Mouse (Mus musculus): ENCODE results near the gene Gsc2. TPM values are rescaled to one million over a fixed set of nuclear protein-coding genes. Genes with fewer than 3 reads are reported as not detected.

Gene Gsc2
- total and polyA plus RNA-seq, 3 experiments = not detected

DNA sequence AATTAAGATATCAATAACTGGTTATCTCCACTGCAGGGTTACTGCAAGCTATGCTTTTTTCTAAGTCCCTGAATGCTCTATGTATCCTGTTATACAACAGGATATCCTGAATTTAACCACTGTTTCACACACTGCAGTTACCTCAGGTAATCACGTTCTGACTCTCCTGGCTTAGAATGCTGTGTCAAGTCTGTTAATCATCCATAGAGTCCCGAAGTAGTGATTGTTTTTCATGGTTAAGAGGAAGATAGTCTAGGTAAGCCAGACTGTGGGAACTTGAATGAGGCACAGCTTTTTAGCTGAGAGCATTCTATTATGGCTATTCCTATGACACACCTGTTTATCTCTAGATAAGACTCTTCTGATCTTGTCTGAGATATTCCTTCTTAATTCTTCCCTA, 49.6 kb downstream of the Gsc2 start:
- H3K4me1 ChIP-seq (ENCODE audit: control insufficient read depth in 1 of 2, insufficient read depth in 2 of 2, low read length in 2 of 2) = peaks cover 3 to 19% of the 10 kb centered on the region in 2 experiments
- H3K79me2 ChIP-seq (ENCODE audit: control insufficient read depth, insufficient read depth, low read length, poor library complexity) = no peaks in the 10 kb centered on the region
- H3K4me3 ChIP-seq (ENCODE audit: control insufficient read depth in 1 of 2, insufficient read depth in 1 of 2, low read depth in 2 of 2, low read length in 2 of 2) = no peak overlapping the region
- no peak overlapping the region for H3K9ac ChIP-seq (ENCODE audit: control insufficient read depth, low read depth, low read length, poor library complexity, severe bottlenecking)
- H3K9me3 ChIP-seq (replicated peaks; ENCODE audit: insufficient read depth, low read length) = no peaks in the 10 kb centered on the region
- no peak overlapping the region for H3K27ac ChIP-seq (ENCODE audit: control insufficient read depth, low read depth, low read length)
- DNase-seq (ENCODE audit: low read depth, low spot score) = no peak
- no peak for TF ChIP-seq ELF1 (IDR thresholded peaks at IDR 0.05; ENCODE audit: low read depth, low read length)
- TF ChIP-seq KAT2A (conservative IDR thresholded peaks at IDR 0.05; ENCODE audit: low read depth, low read length) = no peak
- no peak for TF ChIP-seq GABPA (IDR thresholded peaks at IDR 0.05; ENCODE audit: low read depth, low read length)
- no peak for TF ChIP-seq E2F4 (IDR thresholded peaks at IDR 0.05; ENCODE audit: borderline replicate concordance, low read depth, low read length)
- no peak for TF ChIP-seq TBP (IDR thresholded peaks at IDR 0.05; ENCODE audit: low read depth, low read length)
- no peak for TF ChIP-seq USF2 (IDR thresholded peaks at IDR 0.05; ENCODE audit: borderline replicate concordance in 1 of 2, insufficient read depth in 1 of 2, low read depth in 1 of 2, low read length in 2 of 2)
- no peak for TF ChIP-seq ZC3H11A (IDR thresholded peaks at IDR 0.05; ENCODE audit: low read depth, low read length)
- no peak for TF ChIP-seq JUND (IDR thresholded peaks at IDR 0.05; ENCODE audit: low read depth, low read length)
- no peak for TF ChIP-seq GATA1 (IDR thresholded peaks at IDR 0.05; ENCODE audit: low read depth, low read length)
- no peak for TF ChIP-seq ETS1 (IDR thresholded peaks at IDR 0.05; ENCODE audit: low read depth, low read length)
- TF ChIP-seq MAX (IDR thresholded peaks at IDR 0.05; ENCODE audit: low read length) = no peak
- TF ChIP-seq NRF1 (IDR thresholded peaks at IDR 0.05; ENCODE audit: insufficient read depth, low read depth, low read length, poor library complexity, severe bottlenecking) = no peak
- no peak for TF ChIP-seq MYB (IDR thresholded peaks at IDR 0.05; ENCODE audit: low read depth, low read length)
- H3K36me3 ChIP-seq (ENCODE audit: control insufficient read depth in 1 of 2, insufficient read depth in 2 of 2, low read length in 2 of 2) = peaks cover 9 to 20% of the 10 kb centered on the region in 2 experiments
- no peaks in the 10 kb centered on the region for H3K27me3 ChIP-seq (ENCODE audit: control insufficient read depth in 1 of 2, insufficient read depth in 2 of 2, low read length in 2 of 2)

Other genes starting within 250 kb of the Gsc2 start
- gene Med15, start 182.2 kb downstream of the Gsc2 start, total RNA-seq (2012; rRNA removed) = 25.9 and 27.6 TPM in 2 replicates
- gene Med15, start 182.2 kb downstream of the Gsc2 start, polyA plus RNA-seq (2012; ENCODE audit: insufficient read depth in 1 of 2, insufficient read length in 2 of 2, low read depth in 1 of 2, low replicate concordance in 2 of 2, missing spikeins in 1 of 2) = 10 to 100 TPM in 1 of 2 experiments, not detected in 1; 62.0 TPM
- 93.6 and 97.0 TPM in 2 replicates for gene Klhl22, start 155.4 kb downstream of the Gsc2 start, total RNA-seq (2012; rRNA removed)
- gene Klhl22, start 155.4 kb downstream of the Gsc2 start, polyA plus RNA-seq (2012; ENCODE audit: insufficient read depth in 1 of 2, insufficient read length in 2 of 2, low read depth in 1 of 2, low replicate concordance in 2 of 2, missing spikeins in 1 of 2) = 100 to 1,000 TPM in 1 of 2 experiments, 10 to 100 TPM in 1; 82.4 to 191 TPM
- 0.62 TPM in 2 replicates for gene Scarf2, start 117.8 kb downstream of the Gsc2 start, total RNA-seq (2012; rRNA removed)
- gene Scarf2, start 117.8 kb downstream of the Gsc2 start, polyA plus RNA-seq (2012; ENCODE audit: insufficient read depth in 1 of 2, insufficient read length in 2 of 2, low read depth in 1 of 2, low replicate concordance in 2 of 2, missing spikeins in 1 of 2) = 1 to 10 TPM in 1 of 2 experiments, not detected in 1; 1.2 TPM
- not detected in 2 replicates for gene B830017H08Rik, start 81.9 kb downstream of the Gsc2 start, total RNA-seq (2012; rRNA removed)
- under 1 TPM in 1 of 2 experiments, not detected in 1; 0.06 TPM for gene B830017H08Rik, start 81.9 kb downstream of the Gsc2 start, polyA plus RNA-seq (2012; ENCODE audit: insufficient read depth in 1 of 2, insufficient read length in 2 of 2, low read depth in 1 of 2, low replicate concordance in 2 of 2, missing spikeins in 1 of 2)
- 2.0 and 2.4 TPM in 2 replicates for gene Car15, start 76.7 kb downstream of the Gsc2 start, total RNA-seq (2012; rRNA removed)
- 1 to 10 TPM in 1 of 2 experiments, not detected in 1; 3.6 TPM for gene Car15, start 76.7 kb downstream of the Gsc2 start, polyA plus RNA-seq (2012; ENCODE audit: insufficient read depth in 1 of 2, insufficient read length in 2 of 2, low read depth in 1 of 2, low replicate concordance in 2 of 2, missing spikeins in 1 of 2)
- 0.16 and 0.35 TPM in 2 replicates for gene Gm20518, start 23.4 kb downstream of the Gsc2 start, total RNA-seq (2012; rRNA removed)
- under 1 TPM in 1 of 2 experiments, not detected in 1; 0.53 TPM for gene Gm20518, start 23.4 kb downstream of the Gsc2 start, polyA plus RNA-seq (2012; ENCODE audit: insufficient read depth in 1 of 2, insufficient read length in 2 of 2, low read depth in 1 of 2, low replicate concordance in 2 of 2, missing spikeins in 1 of 2)
- 0.04 TPM in 1 of 2 replicates, not detected in the other for gene Tssk1, start 20.8 kb downstream of the Gsc2 start, total RNA-seq (2012; rRNA removed)
- under 1 TPM in 1 of 2 experiments, not detected in 1; 0.36 TPM for gene Tssk1, start 20.8 kb downstream of the Gsc2 start, polyA plus RNA-seq (2012; ENCODE audit: insufficient read depth in 1 of 2, insufficient read length in 2 of 2, low read depth in 1 of 2, low replicate concordance in 2 of 2, missing spikeins in 1 of 2)
- gene Dgcr2, start 16.5 kb downstream of the Gsc2 start, total RNA-seq (2012; rRNA removed) = 35.1 and 37.1 TPM in 2 replicates
- gene Dgcr2, start 16.5 kb downstream of the Gsc2 start, polyA plus RNA-seq (2012; ENCODE audit: insufficient read depth in 1 of 2, insufficient read length in 2 of 2, low read depth in 1 of 2, low replicate concordance in 2 of 2, missing spikeins in 1 of 2) = 10 to 100 TPM in 1 of 2 experiments, not detected in 1; 53.7 TPM
- 0.10 TPM in 1 of 2 replicates, not detected in the other for gene Tssk2, start 16.4 kb downstream of the Gsc2 start, total RNA-seq (2012; rRNA removed)
- under 1 TPM in 1 of 2 experiments, not detected in 1; 0.24 TPM for gene Tssk2, start 16.4 kb downstream of the Gsc2 start, polyA plus RNA-seq (2012; ENCODE audit: insufficient read depth in 1 of 2, insufficient read length in 2 of 2, low read depth in 1 of 2, low replicate concordance in 2 of 2, missing spikeins in 1 of 2)
- gene Ess2, start 3.7 kb downstream of the Gsc2 start, total RNA-seq (2012; rRNA removed) = 18.5 and 21.7 TPM in 2 replicates
- gene Ess2, start 3.7 kb downstream of the Gsc2 start, polyA plus RNA-seq (2012; ENCODE audit: insufficient read depth in 1 of 2, insufficient read length in 2 of 2, low read depth in 1 of 2, low replicate concordance in 2 of 2, missing spikeins in 1 of 2) = 10 to 100 TPM in 1 of 2 experiments, not detected in 1; 26.8 TPM
- 102 and 114 TPM in 2 replicates for gene Slc25a1, start 13.2 kb upstream of the Gsc2 start, total RNA-seq (2012; rRNA removed)
- 100 to 1,000 TPM in 1 of 2 experiments, not detected in 1; 184 TPM for gene Slc25a1, start 13.2 kb upstream of the Gsc2 start, polyA plus RNA-seq (2012; ENCODE audit: insufficient read depth in 1 of 2, insufficient read length in 2 of 2, low read depth in 1 of 2, low replicate concordance in 2 of 2, missing spikeins in 1 of 2)
- not detected in 2 replicates for gene Vpreb2, start 65.4 kb upstream of the Gsc2 start, total RNA-seq (2012; rRNA removed)
- gene Vpreb2, start 65.4 kb upstream of the Gsc2 start, polyA plus RNA-seq (2012; ENCODE audit: insufficient read depth in 1 of 2, insufficient read length in 2 of 2, low read depth in 1 of 2, low replicate concordance in 2 of 2, missing spikeins in 1 of 2) = not detected
- 64.1 and 66.8 TPM in 2 replicates for gene Dgcr6, start 137.8 kb upstream of the Gsc2 start, total RNA-seq (2012; rRNA removed)
- 100 to 1,000 TPM in 1 of 2 experiments, not detected in 1; 133 TPM for gene Dgcr6, start 137.8 kb upstream of the Gsc2 start, polyA plus RNA-seq (2012; ENCODE audit: insufficient read depth in 1 of 2, insufficient read length in 2 of 2, low read depth in 1 of 2, low replicate concordance in 2 of 2, missing spikeins in 1 of 2)
- gene Prodh, start 175.1 kb upstream of the Gsc2 start, total RNA-seq (2012; rRNA removed) = 40.2 and 43.3 TPM in 2 replicates
- gene Prodh, start 175.1 kb upstream of the Gsc2 start, polyA plus RNA-seq (2012; ENCODE audit: insufficient read depth in 1 of 2, insufficient read length in 2 of 2, low read depth in 1 of 2, low replicate concordance in 2 of 2, missing spikeins in 1 of 2) = 10 to 100 TPM in 1 of 2 experiments, not detected in 1; 53.6 TPM
- 0.10 TPM in 1 of 2 replicates, not detected in the other for gene Rtn4r, start 212.6 kb upstream of the Gsc2 start, total RNA-seq (2012; rRNA removed)
- under 1 TPM in 1 of 2 experiments, not detected in 1; 0.04 TPM for gene Rtn4r, start 212.6 kb upstream of the Gsc2 start, polyA plus RNA-seq (2012; ENCODE audit: insufficient read depth in 1 of 2, insufficient read length in 2 of 2, low read depth in 1 of 2, low replicate concordance in 2 of 2, missing spikeins in 1 of 2)

Measured in MEL (cell line).